Mouse (Mus musculus) limb, embryonic 14.5 days (tissue): ENCODE data around the gene Vps26b. TPM values are rescaled to one million over a fixed set of nuclear protein-coding genes. Genes with fewer than 3 reads are reported as not detected.

Source experiments
- ATAC-seq: fragments of 200-750 bp; cut with Nextera tagmentation; 2 replicates; pipeline ENCODE4 v1.8.0; 2017; ENCODE audit warnings: low read depth, moderate number of reproducible peaks, moderate TSS enrichment; ENCODE audit not compliant: low FRiP score
- DNase-seq: peaks from one replicate; pipeline ENCODE4 v3.0.0-alpha.2; 2015; ENCODE audit warnings: low spot score
- H3K27ac ChIP-seq: fragments of 300-500 bp; sonication (generic); replicated peaks from 2 replicates; pipeline ENCODE4 v1.5.1; 2014; ENCODE audit warnings: low read depth, mild to moderate bottlenecking, low read length, moderate library complexity, mixed read lengths
- H3K27me3 ChIP-seq: fragments of 300-500 bp; sonication (generic); 2 replicates; pipeline ENCODE4 v1.6.1; 2014; ENCODE audit warnings: low read length, mixed read lengths; ENCODE audit not compliant: control insufficient read depth, insufficient read depth
- H3K36me3 ChIP-seq: fragments of 300-500 bp; sonication (generic); 2 replicates; pipeline ENCODE4 v1.6.1; 2014; ENCODE audit warnings: mild to moderate bottlenecking, low read length, moderate library complexity, mixed read lengths; ENCODE audit not compliant: control insufficient read depth, insufficient read depth
- H3K4me1 ChIP-seq: fragments of 300-500 bp; sonication (generic); 2 replicates; pipeline ENCODE4 v1.6.1; 2014; ENCODE audit warnings: antibody characterized with exemption, low read length, mixed read lengths; ENCODE audit not compliant: control insufficient read depth, insufficient read depth
- H3K4me2 ChIP-seq: fragments of 300-500 bp; sonication (generic); replicated peaks from 2 replicates; pipeline ENCODE4 v1.6.1; 2014; ENCODE audit warnings: low read depth, mild to moderate bottlenecking, low read length, moderate library complexity; ENCODE audit not compliant: severe bottlenecking
- H3K4me3 ChIP-seq: fragments of 300-500 bp; sonication (generic); replicated peaks from 2 replicates; pipeline ENCODE4 v1.5.1; 2014; ENCODE audit warnings: low read length
- H3K9ac ChIP-seq: fragments of 300-500 bp; sonication (generic); 2 replicates; pipeline ENCODE4 v1.6.1; 2014; ENCODE audit warnings: mild to moderate bottlenecking, low read depth, low read length, moderate library complexity; ENCODE audit not compliant: severe bottlenecking
- H3K9me3 ChIP-seq: fragments of 300-500 bp; sonication (generic); 2 replicates; pipeline ENCODE4 v1.6.1; 2016; ENCODE audit warnings: low read length; ENCODE audit not compliant: control insufficient read depth
- POLR2A ChIP-seq: fragments of 200-500 bp; IDR thresholded peaks from 2 replicates; pipeline ENCODE4 v1.8.0; 2012; ENCODE audit warnings: inconsistent platforms, mild to moderate bottlenecking, moderate library complexity, borderline replicate concordance; ENCODE audit not compliant: insufficient read depth, insufficient read length; ENCODE audit errors: extremely low read depth
- WGBS: fragments of 180-500 bp; shearing (Covaris S2); extraction: QIAGEN DNeasy Blood & Tissue Kit; methylation state at CpG from one replicate; pipeline ENCODE4 v1.1.7; 2014; 5-methylcytosine and 5-hydroxymethylcytosine counted together
- polyA plus RNA-seq, 2 experiments: library from polyadenylated mRNA; depleted of rRNA in 1 of 2; stranded (reverse) in 1 of 2; unstranded in 1 of 2; fragments of >200 nt; fragmentation: Nextera tagmentation in 1 of 2; extraction: Ambion mirVana in 1 of 2; gene quantifications; 2 replicates each; pipeline versions ENCODE4 v1.2.1 to v1.2.3; 2012 to 2014

Vps26b gene
- polyA plus RNA-seq, 2 experiments: 40.3 to 44.2 TPM

GRCm38 (mm10) chr9:26993900-26994299 lies 36.0 kb downstream of the Vps26b start:
- 64% methylated on average over 3 of the region's 3 CpGs for WGBS
- ATAC-seq: no peak

GRCm38 (mm10) chr9:26993118-26993517 lies 36.7 kb downstream of the Vps26b start:
- H3K4me1 ChIP-seq: 0 out of 2 replicates have a peak, but pooled peaks cover 2% of the 10 kb centered on the region
- H3K27me3 ChIP-seq: no peaks in the 10 kb centered on the region
- peaks cover 38% of the 10 kb centered on the region for H3K36me3 ChIP-seq
- no peak overlapping the region for H3K4me3 ChIP-seq
- no peak overlapping the region for H3K9ac ChIP-seq
- WGBS: 94% methylated on average over 10 of the region's 10 CpGs
- H3K9me3 ChIP-seq: no peaks in the 10 kb centered on the region
- ATAC-seq (no peak), DNase-seq (no peak)
- H3K27ac ChIP-seq: no peak overlapping the region
- no peak overlapping the region for H3K4me2 ChIP-seq
- no peak for TF ChIP-seq POLR2A

More at GRCm38 (mm10) chr9:26993900-26994299, 36.0 kb downstream of the Vps26b start:
- no peaks in the 10 kb centered on the region for H3K9me3 ChIP-seq
- H3K27ac ChIP-seq: no peak overlapping the region
- H3K4me2 ChIP-seq: no peak overlapping the region
- H3K36me3 ChIP-seq: peaks cover 31% of the 10 kb centered on the region
- no peak for TF ChIP-seq POLR2A
- 0 out of 2 replicates have a peak, but pooled peaks cover 5% of the 10 kb centered on the region for H3K4me1 ChIP-seq
- no peak overlapping the region for H3K4me3 ChIP-seq
- no peaks in the 10 kb centered on the region for H3K27me3 ChIP-seq
- no peak overlapping the region for H3K9ac ChIP-seq
- no peak for DNase-seq

GRCm38 (mm10) chr9:26990181-26990580 lies 39.7 kb downstream of the Vps26b start:
- no peak overlapping the region for H3K4me3 ChIP-seq
- no peak overlapping the region for H3K4me2 ChIP-seq
- DNase-seq: no peak
- H3K9ac ChIP-seq: no peak overlapping the region
- H3K27me3 ChIP-seq: no peaks in the 10 kb centered on the region
- ATAC-seq: no peak
- H3K9me3 ChIP-seq: no peaks in the 10 kb centered on the region
- no peaks in the 10 kb centered on the region for H3K4me1 ChIP-seq
- no peak overlapping the region for H3K27ac ChIP-seq
- no peak for TF ChIP-seq POLR2A
- H3K36me3 ChIP-seq: peaks cover 54% of the 10 kb centered on the region
- WGBS: 93% methylated on average over 4 of the region's 4 CpGs

GRCm38 (mm10) chr9:26985668-26986277 lies 44.1 kb downstream of the Vps26b start:
- Histone ChIP-seq H3K9me3 (no peaks in the 10 kb centered on the region), H3K4me2 (no peak overlapping the region), H3K4me3 (no peak overlapping the region), H3K27me3 (no peaks in the 10 kb centered on the region), H3K4me1 (no peaks in the 10 kb centered on the region), H3K9ac (no peak overlapping the region), H3K27ac (no peak overlapping the region), H3K36me3 (peaks cover 63% of the 10 kb centered on the region)
- no peak for TF ChIP-seq POLR2A
- ATAC-seq: no peak
- WGBS: 93% methylated on average over 6 of the region's 6 CpGs
- DNase-seq: no peak

GRCm38 (mm10) chr9:26985090-26985613 lies 44.7 kb downstream of the Vps26b start:
- no peaks in the 10 kb centered on the region for H3K4me1 ChIP-seq
- no peak overlapping the region for H3K4me2 ChIP-seq
- H3K27me3 ChIP-seq: no peaks in the 10 kb centered on the region
- H3K9me3 ChIP-seq: no peaks in the 10 kb centered on the region
- H3K9ac ChIP-seq: no peak overlapping the region
- H3K27ac ChIP-seq: no peak overlapping the region
- peaks cover 61% of the 10 kb centered on the region for H3K36me3 ChIP-seq
- TF ChIP-seq POLR2A: no peak
- ATAC-seq (no peak), DNase-seq (no peak)
- WGBS: 98% methylated on average over 2 of the region's 2 CpGs
- no peak overlapping the region for H3K4me3 ChIP-seq

DNA sequence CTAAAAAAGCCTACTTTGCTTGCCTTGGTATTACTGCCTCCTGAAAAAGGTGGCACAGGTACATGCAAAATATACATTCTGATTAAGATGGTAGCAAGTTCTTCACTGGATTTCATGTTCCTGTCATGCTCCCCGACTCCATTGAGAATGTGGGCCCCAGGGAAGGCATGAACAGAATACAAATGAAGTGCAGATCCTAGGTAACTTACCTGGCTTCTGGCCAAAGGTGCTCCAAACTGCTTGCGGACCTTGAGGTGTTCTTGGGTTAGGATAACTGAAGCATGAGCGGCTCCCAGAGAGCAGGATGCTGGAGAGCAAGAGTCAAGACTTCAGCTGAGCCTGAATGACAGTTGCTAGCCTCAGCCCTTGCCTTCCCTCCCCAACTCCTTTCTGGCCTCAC lies 51.1 kb downstream of the Vps26b start:
- Histone ChIP-seq H3K4me3 (no peak overlapping the region), H3K27me3 (no peaks in the 10 kb centered on the region), H3K27ac (no peak overlapping the region), H3K9me3 (no peaks in the 10 kb centered on the region), H3K4me2 (no peak overlapping the region), H3K36me3 (peaks cover 67% of the 10 kb centered on the region), H3K4me1 (no peaks in the 10 kb centered on the region), H3K9ac (no peak overlapping the region)
- 92% methylated on average over 3 of the region's 3 CpGs for WGBS
- DNase-seq (no peak), ATAC-seq (no peak)
- TF ChIP-seq POLR2A: no peak
